Mouse (Mus musculus) ZHBTc4 (cell line): ENCODE measurements at regions not wholly inside any gene's neighbourhood (a gene's known extent, or its start where the extent isn't known, plus 50 kb on each side); places are given as distances from the start of the nearest gene placed in this dataset.

Experiments used
- DNase-seq: peaks from one replicate; pipeline ENCODE4 v3.0.0-alpha.2; 2011; ENCODE audit warnings: low read depth, low spot score

GRCm38 (mm10) chr19:30433141-30433540, 116.3 kb downstream of the Dkk1 start:
- DNase-seq, result no peak

- DNase-seq, result no peak
Observed at GRCm38 (mm10) chr19:30435054-30435738, 114.3 kb downstream of the Dkk1 start.

GRCm38 (mm10) chr19:30450869-30451542, 98.5 kb downstream of the Dkk1 start:
- DNase-seq, result no peak

- no peak for DNase-seq
Observed at GRCm38 (mm10) chr19:30451543-30451920, 97.9 kb downstream of the Dkk1 start.

GRCm38 (mm10) chr19:30452671-30453070, 96.8 kb downstream of the Dkk1 start:
- no peak for DNase-seq

GRCm38 (mm10) chr19:30483436-30483835, 66.0 kb downstream of the Dkk1 start:
- peak; percentile 75 for DNase-seq

GRCm38 (mm10) chr19:30489786-30490185, 59.7 kb downstream of the Dkk1 start:
- DNase-seq, result no peak

GRCm38 (mm10) chr19:30490916-30491315, 58.5 kb downstream of the Dkk1 start:
- no peak for DNase-seq
